Mouse (Mus musculus) C2C12 (cell line): ENCODE data around the gene Lrrtm3. TPM values are rescaled to one million over a fixed set of nuclear protein-coding genes. Genes with fewer than 3 reads are reported as not detected.

Experiments
- H3K27me3 ChIP-seq: one replicate; pipeline ENCODE4 v1.6.1; 2011; ENCODE audit not compliant: control insufficient read depth, insufficient read depth, insufficient read length
- H3K36me3 ChIP-seq: one replicate; pipeline ENCODE4 v1.6.1; 2011; ENCODE audit not compliant: control insufficient read depth, insufficient read depth
- H3K4me3 ChIP-seq: one replicate; pipeline ENCODE4 v1.5.1; 2011; ENCODE audit warnings: mild to moderate bottlenecking, control low read depth; ENCODE audit not compliant: poor library complexity, insufficient read depth, severe bottlenecking
- H3K79me2 ChIP-seq: one replicate; pipeline ENCODE4 v1.6.1; 2011; ENCODE audit not compliant: control insufficient read depth, insufficient read depth
- H3K79me3 ChIP-seq: one replicate; pipeline ENCODE4 v1.6.1; 2011; ENCODE audit warnings: low read depth, control low read depth
- H3ac ChIP-seq: one replicate; pipeline ENCODE3; 2011; ENCODE audit warnings: low read depth; ENCODE audit not compliant: control insufficient read depth, insufficient read length
- CEBPB ChIP-seq: IDR thresholded peaks from one replicate; pipeline ENCODE4 v1.6.1; 2011; ENCODE audit warnings: low read depth, mild to moderate bottlenecking, control low read depth, moderate library complexity
- CTCF ChIP-seq: IDR thresholded peaks from one replicate; pipeline ENCODE4 v1.5.1; 2011; ENCODE audit not compliant: control insufficient read depth, insufficient read depth, insufficient read length
- FOSL1 ChIP-seq: IDR thresholded peaks from one replicate; pipeline ENCODE4 v1.8.0; 2011; ENCODE audit warnings: mild to moderate bottlenecking, low read length; ENCODE audit not compliant: poor library complexity, insufficient read depth, severe bottlenecking
- MAX ChIP-seq: IDR thresholded peaks from one replicate; pipeline ENCODE4 v1.6.1; 2011; ENCODE audit warnings: mild to moderate bottlenecking, control low read depth
- MYOD1 ChIP-seq: IDR thresholded peaks from one replicate; pipeline ENCODE4 v1.6.1; 2011; ENCODE audit warnings: low read depth; ENCODE audit not compliant: control insufficient read depth, insufficient read length
- MYOG ChIP-seq: IDR thresholded peaks from one replicate; pipeline ENCODE4 v1.6.1; 2011; ENCODE audit not compliant: control insufficient read depth, insufficient read length; ENCODE audit errors: extremely low read depth
- USF1 ChIP-seq: IDR thresholded peaks from one replicate; pipeline ENCODE4 v1.6.1; 2011; ENCODE audit warnings: low read depth, mild to moderate bottlenecking, control low read depth, moderate library complexity
- polyA plus RNA-seq: library from polyadenylated mRNA; unstranded; fragments of >200 nt; fragmentation: generic; extraction: Trizol; gene quantifications from one replicate; pipeline ENCODE4 v1.2.1, GENCODE M21; 2012; ENCODE audit warnings: missing spikeins

The Lrrtm3 gene
- polyA plus RNA-seq, 1 experiment, result not detected

- Histone ChIP-seq H3ac (no peak overlapping the region), H3K36me3 (no peaks in the 10 kb centered on the region), H3K4me3 (no peak overlapping the region), H3K27me3 (no peaks in the 10 kb centered on the region), H3K79me3 (no peaks in the 10 kb centered on the region), H3K79me2 (no peaks in the 10 kb centered on the region)
- no peak for TF ChIP-seq MYOD1
- TF ChIP-seq FOSL1, result no peak
- TF ChIP-seq CEBPB, result no peak
- no peak for TF ChIP-seq CTCF
- no peak for TF ChIP-seq MYOG
- TF ChIP-seq MAX, result no peak
- no peak for TF ChIP-seq USF1
These were observed 69.7 kb downstream of the Lrrtm3 start for GRCm38 (mm10) chr10:64020347-64020746.

GRCm38 (mm10) chr10:64001996-64002395 lies 88.1 kb downstream of the Lrrtm3 start:
- no peaks in the 10 kb centered on the region for H3K36me3 ChIP-seq
- H3K4me3 ChIP-seq, result no peak overlapping the region
- H3K27me3 ChIP-seq, result no peaks in the 10 kb centered on the region
- no peaks in the 10 kb centered on the region for H3K79me3 ChIP-seq
- no peak overlapping the region for H3ac ChIP-seq
- H3K79me2 ChIP-seq, result no peaks in the 10 kb centered on the region
- TF ChIP-seq USF1 (no peak), MYOG (no peak), FOSL1 (no peak), MAX (no peak), CEBPB (no peak), MYOD1 (no peak), CTCF (no peak)

- Histone ChIP-seq H3K36me3 (no peaks in the 10 kb centered on the region), H3K4me3 (no peak overlapping the region), H3ac (no peak overlapping the region), H3K27me3 (no peaks in the 10 kb centered on the region), H3K79me3 (no peaks in the 10 kb centered on the region), H3K79me2 (no peaks in the 10 kb centered on the region)
- TF ChIP-seq MAX (no peak), CEBPB (no peak), USF1 (no peak), MYOD1 (no peak), CTCF (no peak), MYOG (no peak)
These were observed 88.5 kb downstream of the Lrrtm3 start for GRCm38 (mm10) chr10:64001531-64001930.

- no peak for TF ChIP-seq MAX
- no peak for TF ChIP-seq CTCF
- TF ChIP-seq USF1, result no peak
- no peak for TF ChIP-seq CEBPB
- TF ChIP-seq MYOG, result no peak
- TF ChIP-seq MYOD1, result no peak
These were observed 95.8 kb downstream of the Lrrtm3 start for GRCm38 (mm10) chr10:63994251-63994650.

GRCm38 (mm10) chr10:63985576-63985975 lies 104.5 kb downstream of the Lrrtm3 start:
- H3K79me3 ChIP-seq, result no peaks in the 10 kb centered on the region
- H3K79me2 ChIP-seq, result no peaks in the 10 kb centered on the region
- no peaks in the 10 kb centered on the region for H3K27me3 ChIP-seq
- no peaks in the 10 kb centered on the region for H3K36me3 ChIP-seq
- TF ChIP-seq USF1 (no peak), CTCF (no peak), MYOG (no peak), FOSL1 (no peak), CEBPB (no peak), MYOD1 (no peak), MAX (no peak)
- no peak overlapping the region for H3K4me3 ChIP-seq
- no peak overlapping the region for H3ac ChIP-seq

More at GRCm38 (mm10) chr10:63994251-63994650, 95.8 kb downstream of the Lrrtm3 start:
- no peaks in the 10 kb centered on the region for H3K79me3 ChIP-seq
- no peaks in the 10 kb centered on the region for H3K36me3 ChIP-seq
- no peak overlapping the region for H3K4me3 ChIP-seq
- no peak overlapping the region for H3ac ChIP-seq
- no peaks in the 10 kb centered on the region for H3K79me2 ChIP-seq
- no peaks in the 10 kb centered on the region for H3K27me3 ChIP-seq

GRCm38 (mm10) chr10:63979410-63979809 lies 110.7 kb downstream of the Lrrtm3 start:
- Histone ChIP-seq H3K79me3 (no peaks in the 10 kb centered on the region), H3K36me3 (no peaks in the 10 kb centered on the region), H3K79me2 (no peaks in the 10 kb centered on the region), H3K4me3 (no peak overlapping the region), H3ac (no peak overlapping the region), H3K27me3 (no peaks in the 10 kb centered on the region)
- no peak for TF ChIP-seq FOSL1
- TF ChIP-seq MYOD1, result no peak
- TF ChIP-seq USF1, result no peak
- TF ChIP-seq CTCF, result no peak
- no peak for TF ChIP-seq MYOG
- TF ChIP-seq CEBPB, result no peak
- TF ChIP-seq MAX, result no peak
